Mouse (Mus musculus) layer of hippocampus, adult 9-10 months (tissue): Measurements from ENCODE around the gene Palmd.

Experiments
- DNase-seq: peaks from one replicate; pipeline ENCODE4 v3.0.0; 2022; ENCODE audit warnings: low spot score

Gene Palmd

GRCm38 (mm10) chr3:116892206-116892563 lies 76.6 kb downstream of the Palmd start:
- DNase-seq: no peak

DNA sequence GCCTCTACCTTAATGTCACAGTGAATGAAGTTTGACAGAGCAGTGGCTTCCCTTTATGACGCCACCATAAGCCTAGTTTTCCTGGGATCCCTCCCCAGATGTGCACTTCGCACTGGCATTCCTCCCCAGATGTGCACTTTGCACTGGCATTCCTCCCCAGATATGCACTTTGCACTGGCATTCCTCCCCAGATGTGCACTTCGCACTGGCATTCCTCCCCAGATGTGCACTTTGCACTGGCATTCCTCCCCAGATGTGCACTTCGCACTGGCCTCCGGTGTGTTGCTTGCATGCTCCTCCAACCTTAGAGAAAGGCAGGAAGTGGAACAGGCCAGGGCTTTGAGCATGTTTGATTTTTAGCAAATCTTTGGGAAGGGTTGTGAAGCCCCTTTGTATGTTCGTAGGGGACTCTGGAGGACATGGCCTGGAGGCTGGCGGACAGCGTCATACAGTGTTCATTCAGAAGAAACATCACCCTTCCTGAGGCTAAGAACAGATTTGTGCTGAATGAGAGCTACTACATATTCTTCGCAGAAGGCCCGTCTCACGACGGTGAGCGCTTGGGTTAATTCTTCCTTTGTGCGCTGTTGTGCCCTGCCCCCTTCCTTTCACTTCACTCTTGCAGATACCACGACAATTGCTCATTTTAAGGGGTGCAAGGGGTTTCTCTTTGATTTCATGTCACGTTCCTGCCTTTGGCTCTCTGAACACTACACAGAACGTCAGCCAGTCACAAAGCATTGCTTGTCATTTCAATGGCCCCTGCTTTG lies 77.2 kb downstream of the Palmd start:
- no peak for DNase-seq

DNA sequence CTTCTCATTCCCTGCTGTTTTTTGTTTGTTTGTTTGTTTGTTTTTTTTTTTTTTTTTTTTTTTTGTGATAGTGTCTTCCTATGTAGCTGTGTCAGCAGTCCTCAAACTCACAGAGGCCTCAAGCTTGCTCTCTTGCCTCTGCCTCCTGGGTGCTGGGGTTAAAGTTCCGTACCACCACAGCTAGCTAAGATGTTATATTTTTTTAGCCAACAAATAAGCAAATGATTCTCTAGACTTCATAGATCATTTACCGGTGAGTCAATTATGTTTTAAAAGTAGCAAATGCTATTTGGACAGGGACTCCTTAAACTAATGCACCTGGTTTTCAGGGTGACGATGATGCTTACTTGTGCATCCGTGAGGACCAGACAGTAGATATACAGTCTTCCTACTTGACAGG lies 78.2 kb downstream of the Palmd start:
- DNase-seq: no peak

DNA sequence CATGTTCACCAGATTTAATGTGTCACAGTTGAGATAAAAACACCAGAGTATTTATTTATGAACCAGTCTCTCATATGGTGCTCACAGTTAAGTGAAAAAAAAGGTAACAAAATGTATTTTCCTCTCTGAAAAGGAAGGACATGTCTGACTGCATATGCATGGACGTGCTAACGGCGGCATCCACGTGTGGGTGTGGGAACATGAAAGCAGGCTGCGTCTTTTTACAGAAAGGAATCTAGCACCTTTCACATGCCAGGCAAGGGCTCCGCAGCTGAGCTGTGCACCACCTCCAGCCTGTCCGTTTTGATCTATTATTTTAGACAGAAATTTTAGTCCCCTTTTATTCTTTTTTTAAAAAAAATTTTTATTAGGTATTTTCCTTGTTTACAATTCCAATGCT lies 79.4 kb downstream of the Palmd start:
- no peak for DNase-seq

DNA sequence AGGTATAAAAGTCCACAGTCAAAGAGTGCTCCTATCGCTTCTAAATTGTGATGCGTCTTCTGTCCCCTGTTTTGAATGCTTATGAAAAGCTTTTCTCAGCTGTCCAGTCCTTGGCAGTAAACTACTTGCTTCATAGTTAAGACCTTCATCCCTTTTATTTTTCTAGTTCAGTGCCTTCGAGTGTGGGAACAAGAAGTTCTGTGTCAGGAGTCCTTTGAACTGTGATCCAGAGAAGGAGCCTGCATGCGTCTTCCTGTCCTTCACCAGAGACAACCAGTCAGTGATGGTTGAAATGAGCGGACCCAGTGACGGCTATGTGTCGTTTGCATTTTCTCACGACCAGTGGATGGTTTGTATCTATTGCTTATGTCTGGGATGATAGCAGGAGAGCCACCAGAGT lies 83.8 kb downstream of the Palmd start:
- no peak for DNase-seq

- no peak for DNase-seq
These were observed 86.4 kb downstream of the Palmd start for GRCm38 (mm10) chr3:116882221-116882960.

DNA sequence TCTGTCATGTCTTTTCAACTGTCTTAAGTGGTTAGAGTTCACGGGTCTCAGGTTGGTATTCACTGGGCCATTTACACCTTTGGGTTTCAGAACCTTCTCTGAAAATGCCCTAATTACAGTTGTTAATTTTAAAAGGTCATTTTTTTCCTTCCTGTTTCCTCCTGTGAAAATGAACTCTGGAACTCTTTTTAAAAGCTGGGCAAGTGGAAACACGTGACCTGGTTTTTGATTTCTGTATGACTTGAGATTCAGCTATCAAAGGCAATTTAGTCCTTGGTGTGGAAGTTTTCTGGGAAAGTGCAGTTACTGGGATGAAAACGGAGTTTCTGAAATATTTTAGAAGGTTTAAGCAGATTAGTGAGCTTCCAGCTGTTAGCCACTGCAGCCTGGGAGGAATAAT lies 98.4 kb downstream of the Palmd start:
- DNase-seq: no peak
